Mouse (Mus musculus) layer of hippocampus, postnatal 25 days (tissue): Measurements from ENCODE around the gene Ppwd1. TPM values are rescaled to one million over a fixed set of nuclear protein-coding genes. Genes with fewer than 3 reads are reported as not detected.
"Not testable (repeated sequence)": the region's sequence is repeated elsewhere in the genome, so short reads cannot be mapped to it uniquely, and the experiment has no call there.

Experiments used
- DNase-seq, 2 experiments: peaks; one replicate each; pipeline ENCODE4 v3.0.0; 2022; ENCODE audit warnings: mixed read lengths in 2 of 2, low spot score in 1 of 2; ENCODE audit errors: extremely low spot score in 1 of 2
- total RNA-seq, 2 experiments: library from RNA; stranded (reverse); gene quantifications; 2 replicates each; pipeline ENCODE4 v1.2.3; 2021

Gene Ppwd1
- 10 to 100 TPM; 11.6 to 14.1 TPM for total RNA-seq

DNA sequence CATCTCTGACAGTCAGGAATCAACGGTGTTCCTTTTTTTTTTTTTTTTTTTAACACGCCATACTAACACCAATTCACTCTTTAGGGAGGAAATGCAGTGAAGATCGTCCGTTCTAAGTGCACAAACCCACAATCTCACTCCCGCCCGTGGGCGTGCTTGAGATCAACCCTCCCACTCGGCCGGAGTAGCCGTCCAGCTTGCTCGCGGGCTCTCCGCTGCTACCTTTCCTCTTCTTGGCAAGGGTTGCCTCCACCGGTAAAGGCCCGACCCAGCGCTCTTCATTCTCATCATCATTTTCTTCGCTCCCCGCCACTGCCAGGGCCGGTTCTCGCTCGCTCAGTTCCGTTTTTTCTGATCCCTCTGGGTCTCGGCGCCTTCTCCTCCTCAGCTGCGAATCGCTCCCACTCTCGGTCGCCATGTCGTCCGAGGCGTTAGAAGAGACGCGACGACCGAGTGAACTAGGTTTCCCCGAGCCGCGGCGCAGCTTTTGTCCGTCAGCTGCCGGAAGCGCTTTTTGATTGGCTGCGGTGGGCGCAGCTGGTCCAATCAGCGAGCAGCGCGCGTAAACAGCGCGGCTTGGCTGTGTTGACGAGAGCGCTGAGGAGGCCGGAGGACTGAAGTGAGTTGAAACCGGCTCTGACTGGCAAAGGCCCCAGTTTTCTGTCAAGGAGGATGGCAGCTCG is at the start of gene Ppwd1, which contains the start of gene Cenpk:
TSS of gene Ppwd1 (minus strand) at position 460 of the 683 bp plus-strand sequence.
TSS of gene Cenpk (plus strand) at position 228 of the 683 bp plus-strand sequence.
- DNase-seq = peak; percentile 93 to 95

DNA sequence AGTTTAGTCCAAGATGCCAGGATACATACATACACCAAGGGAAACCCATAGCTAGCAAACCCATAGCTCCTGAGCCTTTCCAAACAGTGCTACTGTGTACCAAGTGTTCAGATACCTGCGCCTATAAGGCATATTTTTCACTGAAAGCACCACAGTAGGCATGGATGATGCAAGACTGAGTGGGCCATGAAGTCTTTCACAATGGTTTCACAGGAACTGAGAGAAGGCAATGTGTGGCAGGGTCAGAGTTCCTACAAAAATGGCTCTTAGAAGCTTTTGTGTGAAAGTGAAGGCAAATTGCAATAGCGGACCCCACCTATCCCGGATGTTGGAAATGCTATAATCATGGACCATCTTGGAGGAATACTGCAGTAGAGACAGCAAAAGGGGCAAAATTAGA is 30.4 kb upstream of the Ppwd1 start:
- no peak for DNase-seq

DNA sequence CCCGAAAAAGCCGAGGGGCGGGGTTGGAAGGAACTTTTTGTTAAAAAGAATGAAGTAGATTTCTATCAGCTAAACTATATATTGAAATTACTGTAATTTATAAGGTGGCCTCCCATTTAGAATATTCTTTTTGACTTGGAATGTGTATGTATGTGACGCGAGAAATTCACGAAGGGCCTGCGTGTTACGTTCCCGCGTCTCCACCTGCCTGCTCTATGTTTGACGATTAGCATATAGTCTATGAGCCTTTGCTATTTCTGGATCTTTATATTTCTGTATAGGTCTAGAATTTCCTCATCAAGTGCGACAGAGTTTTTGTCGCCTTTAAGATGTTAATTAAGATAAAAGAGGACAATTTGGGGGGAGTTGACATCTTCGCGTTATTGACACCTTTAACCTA is 538 bp upstream of the Ppwd1 start:
- DNase-seq = no peak

DNA sequence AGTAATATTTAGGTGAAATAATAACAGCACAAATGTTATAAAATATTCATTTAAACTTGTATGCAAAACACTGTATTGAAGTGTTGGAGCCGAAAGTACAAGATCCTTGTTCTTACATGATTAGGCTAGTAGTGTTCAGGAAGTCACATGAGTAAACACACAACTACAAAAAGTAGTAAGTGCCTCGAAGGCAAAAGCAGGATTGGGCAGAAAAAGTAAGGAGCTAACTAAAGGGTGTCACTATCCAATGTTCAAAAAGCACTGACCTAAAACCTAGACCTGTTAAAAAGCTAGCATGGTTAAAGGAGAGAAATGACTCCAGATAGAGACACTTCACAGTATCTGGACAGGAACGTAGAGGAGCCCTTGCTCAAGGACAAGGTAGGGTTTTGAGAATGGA is 1.2 kb downstream of the Ppwd1 start:
- no peak for DNase-seq

DNA sequence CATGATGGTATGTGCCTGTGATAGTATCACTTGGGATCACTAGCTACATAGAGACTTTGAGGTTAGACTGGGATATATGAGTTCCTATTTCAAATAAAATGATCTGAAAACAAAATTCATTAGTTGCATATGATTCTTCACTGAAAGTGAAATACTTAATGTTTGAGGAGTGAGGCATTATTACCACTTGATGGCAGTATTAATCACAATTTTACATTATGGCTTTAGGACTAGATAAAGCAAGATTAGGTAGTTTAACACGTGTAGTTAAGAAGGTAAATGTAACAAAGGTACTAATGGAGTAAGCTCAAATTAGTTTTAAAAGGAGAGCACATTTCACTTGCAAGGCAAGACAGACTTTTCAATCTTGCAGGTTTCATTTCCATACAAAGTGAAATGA is 24.3 kb downstream of the Ppwd1 start:
- DNase-seq = no peak

DNA sequence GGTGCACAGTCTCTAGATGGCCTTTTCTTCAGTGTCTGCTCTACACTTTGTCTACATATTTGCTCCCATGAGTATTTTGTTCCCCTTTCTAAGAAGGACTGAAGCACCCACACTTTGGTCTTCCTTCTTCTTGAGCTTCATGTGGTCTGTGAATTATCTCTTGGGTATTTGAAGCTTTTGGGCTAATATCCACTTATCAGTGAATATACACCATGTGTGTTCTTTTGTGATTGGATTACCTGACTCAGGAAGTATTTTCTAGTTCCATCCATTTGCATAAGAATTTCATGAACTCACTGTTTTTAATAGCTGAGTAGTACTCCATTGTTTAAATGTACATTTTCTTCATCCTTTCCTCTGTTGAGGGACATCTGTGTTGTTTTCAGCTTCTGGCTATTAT is 32.8 kb downstream of the Ppwd1 start:
- not testable (repeated sequence) for DNase-seq

DNA sequence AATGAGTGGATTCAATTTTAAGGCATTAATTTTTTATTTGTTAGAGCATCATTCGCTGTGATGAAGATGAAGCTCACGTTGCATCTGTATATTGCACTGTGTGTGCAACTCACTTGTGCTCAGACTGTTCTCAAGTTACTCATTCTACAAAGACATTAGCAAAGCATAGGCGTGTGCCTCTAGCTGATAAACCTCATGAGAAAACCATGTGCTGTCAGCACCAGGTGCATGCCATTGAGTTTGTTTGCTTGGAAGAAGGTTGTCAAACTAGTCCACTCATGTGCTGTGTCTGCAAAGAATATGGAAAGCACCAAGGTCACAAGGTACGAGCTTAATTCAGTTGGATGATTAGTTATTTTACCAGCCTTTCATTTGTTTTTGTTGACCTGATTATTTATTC is 41.3 kb downstream of the Ppwd1 start:
- DNase-seq = no peak

DNA sequence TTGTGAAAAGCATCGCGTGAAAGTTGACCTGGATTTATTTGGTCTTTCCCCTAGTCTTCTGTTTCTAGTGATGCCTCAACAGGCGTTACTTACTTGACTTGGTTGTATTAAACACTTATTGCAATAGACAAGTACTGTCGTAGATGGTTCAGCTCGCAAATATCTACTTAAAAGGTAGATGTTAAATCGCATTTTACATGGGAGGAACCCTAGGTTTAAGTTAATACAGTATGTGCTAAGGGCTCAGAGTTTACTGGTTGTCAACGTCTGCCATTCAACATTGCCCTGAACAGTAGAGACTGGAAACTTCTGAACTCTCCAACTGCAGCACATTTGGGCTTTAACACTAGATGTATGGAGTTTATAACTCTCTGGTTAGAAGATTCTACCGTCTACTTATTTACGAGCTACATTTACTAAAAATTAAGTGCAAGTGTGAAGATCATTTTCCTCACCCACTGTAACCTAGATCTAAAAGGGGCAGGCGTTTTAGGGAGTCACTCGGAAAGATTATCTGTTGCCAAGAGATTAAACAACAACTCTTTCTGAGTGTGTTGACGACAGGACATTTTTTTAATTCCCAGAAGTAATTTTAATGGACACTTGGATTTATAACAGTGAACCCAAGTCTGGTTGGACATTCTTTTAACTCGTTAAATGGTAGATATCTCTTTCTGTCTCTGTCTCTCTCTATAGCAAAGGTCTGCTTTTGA is 49.3 kb downstream of the Ppwd1 start:
- DNase-seq = no peak

DNA sequence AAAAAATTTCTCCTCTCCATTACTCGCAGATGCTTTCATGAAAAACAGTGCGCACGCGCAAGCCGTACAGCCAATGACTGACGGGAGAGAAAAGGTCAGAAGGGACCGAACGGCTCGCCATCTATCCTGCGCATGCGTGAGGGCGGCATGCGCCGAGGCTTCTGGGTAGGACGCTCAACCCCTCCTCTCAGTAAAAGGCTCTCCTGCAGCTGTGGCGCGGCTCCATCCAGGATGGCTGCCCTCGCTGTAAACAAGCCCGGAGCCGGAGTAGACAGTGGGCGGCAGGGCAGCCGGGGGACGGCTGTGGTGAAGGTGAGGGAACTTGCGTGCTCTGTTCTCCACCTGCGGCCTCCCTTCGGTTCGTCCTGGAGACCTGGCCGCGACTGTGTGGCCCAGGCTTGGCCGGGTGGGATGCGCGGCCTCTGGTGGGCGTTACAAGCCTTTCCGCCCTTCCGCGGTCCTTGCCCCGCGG is 50.0 kb downstream of the Ppwd1 start, which contains the start of gene Trim23:
TSS of gene Trim23 (plus strand) at position 148 of the 472 bp plus-strand sequence.
- DNase-seq = peak; percentile 89 to 92

DNA sequence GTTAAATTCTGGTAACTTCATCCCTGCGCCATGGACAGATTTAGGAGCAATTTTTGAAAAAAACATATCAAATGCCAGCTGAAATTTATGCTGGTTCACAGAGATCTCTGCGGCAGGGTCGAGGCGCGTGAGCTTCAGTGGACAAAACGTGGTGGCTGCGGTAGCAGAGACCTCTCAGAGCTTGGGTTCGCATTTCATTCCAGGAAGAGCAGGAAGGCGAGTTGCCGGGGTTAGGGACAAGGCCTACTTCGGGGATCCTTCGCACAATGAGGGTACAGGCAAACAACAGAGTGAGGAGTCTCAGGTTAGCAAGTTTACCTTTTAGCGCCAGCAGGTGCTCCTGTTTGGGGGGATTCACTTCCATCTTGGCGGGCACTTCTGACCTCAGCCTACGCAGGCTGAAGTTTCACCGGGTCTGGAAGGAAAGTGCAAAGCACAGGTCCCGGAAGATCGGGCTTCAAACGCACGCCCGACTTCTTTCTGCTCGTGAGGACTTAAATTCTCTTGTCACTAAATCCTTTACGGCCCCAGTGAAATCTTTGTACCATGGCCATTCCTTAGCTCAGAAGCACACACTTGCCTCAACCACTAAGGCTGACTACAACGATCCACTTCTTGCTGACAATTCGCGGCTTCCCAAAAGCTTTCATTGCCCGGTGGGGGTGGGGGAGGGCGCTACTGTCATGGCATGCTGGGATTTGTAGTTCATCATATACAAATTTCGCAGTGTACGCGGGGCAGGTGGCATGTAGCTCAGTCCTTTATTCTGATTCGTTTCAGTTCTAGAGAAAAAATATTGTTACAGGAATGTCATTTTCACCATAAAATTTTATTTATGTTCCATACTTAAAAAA is 50.6 kb downstream of the Ppwd1 start, which contains the start of gene Trappc13:
TSS of gene Trappc13 (minus strand) at position 674 of the 854 bp plus-strand sequence.
- DNase-seq = peak; percentile 78 to 79

DNA sequence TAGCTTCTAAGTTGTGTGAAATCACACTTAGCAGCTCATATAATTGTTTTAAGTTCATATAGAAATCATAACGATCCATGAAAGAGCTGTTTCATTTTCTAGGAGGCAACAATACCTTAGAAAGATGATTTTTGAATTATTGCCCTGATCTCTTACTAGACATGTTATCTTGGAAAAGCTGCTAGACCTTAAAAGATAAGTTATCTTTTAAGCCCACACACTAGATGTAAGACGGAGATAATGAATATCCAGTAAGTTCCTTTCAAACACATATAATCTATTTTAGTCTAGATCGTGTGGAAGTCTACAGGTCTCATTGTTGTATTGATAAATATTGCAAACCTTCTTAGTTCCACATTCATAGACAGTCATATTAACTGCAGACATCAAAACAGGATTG is 51.8 kb downstream of the Ppwd1 start:
- no peak for DNase-seq

DNA sequence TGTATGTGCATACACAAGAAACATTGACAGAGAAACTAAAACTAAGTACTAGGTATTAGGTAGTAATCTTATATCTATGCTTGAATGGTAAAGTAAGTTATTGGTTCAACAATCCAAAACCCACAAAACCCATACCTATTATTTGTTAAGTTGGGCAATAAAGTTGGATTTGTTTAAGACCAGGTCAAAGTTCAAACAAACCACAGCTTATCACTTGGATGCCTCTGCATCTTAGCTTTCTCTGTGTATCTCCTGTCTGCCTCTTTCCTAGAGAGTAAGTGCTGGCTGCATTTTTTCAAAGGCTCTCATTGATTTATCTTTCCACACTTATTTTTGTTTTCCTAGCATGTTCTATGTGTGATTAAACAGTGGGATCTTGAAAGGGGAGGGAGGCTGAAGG is 56.1 kb downstream of the Ppwd1 start:
- DNase-seq = no peak

DNA sequence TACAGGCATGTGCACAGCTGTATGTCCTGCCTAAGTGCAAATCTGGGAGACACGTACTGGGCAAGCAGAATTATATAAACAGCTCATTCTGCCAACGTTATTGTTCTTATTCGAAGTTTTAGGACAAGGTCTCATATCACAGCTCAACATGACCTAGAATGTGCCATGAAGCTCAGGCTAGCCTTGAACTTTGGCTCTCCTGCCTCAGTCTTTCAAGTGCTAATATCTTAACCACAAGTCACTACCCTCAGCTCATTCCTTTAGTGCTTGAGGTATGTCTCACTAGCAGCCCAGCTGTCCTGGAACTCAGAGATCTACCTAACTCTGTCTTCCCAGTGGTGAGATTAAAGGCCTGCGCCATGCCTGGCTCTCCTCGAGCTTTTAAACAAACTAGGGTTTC is 56.9 kb downstream of the Ppwd1 start:
- DNase-seq = no peak

DNA sequence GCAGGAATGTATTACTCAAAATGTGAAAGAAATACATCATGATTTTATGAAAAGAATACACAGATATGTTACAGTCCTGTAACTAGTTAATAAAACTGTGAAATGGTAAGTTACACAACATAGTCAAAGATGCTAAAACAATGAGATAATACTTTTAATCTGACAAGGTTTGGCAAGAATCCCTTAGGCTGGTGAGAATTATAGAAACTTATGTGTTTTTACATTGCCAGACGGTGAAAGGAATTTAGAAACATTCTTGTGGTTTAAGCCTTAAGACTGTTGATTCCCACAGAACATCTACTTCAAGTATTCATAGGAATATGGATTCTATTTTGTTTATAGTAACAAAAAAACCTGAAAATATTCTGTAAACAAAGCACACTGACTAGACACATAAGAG is 73.0 kb downstream of the Ppwd1 start:
- DNase-seq = no peak

Other genes starting within 250 kb of the Ppwd1 start
- gene Nln, start 119.2 kb downstream of the Ppwd1 start, total RNA-seq = 10 to 100 TPM; 23.0 to 24.7 TPM
- 10 to 100 TPM; 75.2 to 79.9 TPM for gene Sgtb, start 119.1 kb downstream of the Ppwd1 start, total RNA-seq
- 10 to 100 TPM; 48.7 to 55.5 TPM for gene Trappc13, start 50.4 kb downstream of the Ppwd1 start, total RNA-seq
- gene Trim23, start 50.0 kb downstream of the Ppwd1 start, total RNA-seq = 10 to 100 TPM; 57.5 to 59.5 TPM
- gene Cenpk, start 232 bp downstream of the Ppwd1 start, total RNA-seq = 1 to 10 TPM; 1.0 to 1.4 TPM
- 1 to 10 TPM; 3.6 to 5.4 TPM for gene Adamts6, start 59.0 kb upstream of the Ppwd1 start, total RNA-seq